Mouse (Mus musculus) layer of hippocampus, adult 8-10 months (tissue): ENCODE measurements around the gene Spg7. TPM values are rescaled to one million over a fixed set of nuclear protein-coding genes. Genes with fewer than 3 reads are reported as not detected.
"Not testable (repeated sequence)": the region's sequence is repeated elsewhere in the genome, so short reads cannot be mapped to it uniquely, and the experiment has no call there.

ENCODE experiments used
- DNase-seq, 2 experiments: peaks; one replicate each; pipeline ENCODE4 v3.0.0; 2022; ENCODE audit warnings: low spot score in 2 of 2
- total RNA-seq, 4 experiments: library from RNA; stranded (reverse); gene quantifications; 2 replicates each; pipeline ENCODE4 v1.2.4; 2022

The Spg7 gene
- total RNA-seq: 10 to 100 TPM; 51.8 to 64.2 (median 60.9) TPM

DNA sequence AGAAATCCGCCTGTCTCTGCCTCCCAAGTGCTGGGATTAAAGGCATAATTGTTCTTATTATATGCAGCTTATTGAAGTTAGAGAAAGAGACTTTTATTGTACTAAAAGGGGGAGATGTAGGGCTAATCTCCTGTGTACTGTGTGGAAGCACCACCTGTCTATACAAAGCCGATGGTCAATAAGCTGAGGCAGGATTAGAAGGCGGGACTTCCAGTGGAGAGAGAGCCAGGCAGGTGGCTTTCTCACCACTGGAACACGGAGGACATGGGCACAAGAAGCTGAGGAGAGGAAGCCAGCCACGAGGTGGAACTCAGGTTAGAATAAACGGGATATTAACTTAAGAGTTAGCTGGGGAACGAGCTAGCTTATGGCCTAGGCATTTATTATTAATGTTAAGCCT lies at the start of gene Spg7:
Gene Spg7, plus strand, starts transcription at position 222 of the 400 bp plus-strand sequence.
- no peak for DNase-seq

DNA sequence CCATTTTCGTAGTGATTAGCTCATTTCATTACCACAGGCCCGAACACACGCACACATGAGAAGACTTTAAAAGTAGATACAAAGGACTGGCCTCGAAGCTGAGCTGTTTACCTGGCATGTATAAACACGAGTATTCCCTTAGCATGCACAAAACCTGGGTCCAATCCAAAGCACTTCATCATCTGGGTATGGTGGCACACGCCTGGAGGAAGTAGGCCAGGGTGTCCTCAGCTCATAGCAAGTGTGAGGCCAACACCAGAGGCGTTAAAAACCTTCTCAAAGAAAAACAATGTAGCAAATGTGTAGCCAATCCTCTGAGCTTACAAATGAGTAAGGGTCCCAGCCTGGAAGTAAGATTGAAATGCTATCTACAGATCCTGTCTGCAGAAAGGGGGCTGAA lies 48.3 kb upstream of the Spg7 start:
- DNase-seq: no peak

DNA sequence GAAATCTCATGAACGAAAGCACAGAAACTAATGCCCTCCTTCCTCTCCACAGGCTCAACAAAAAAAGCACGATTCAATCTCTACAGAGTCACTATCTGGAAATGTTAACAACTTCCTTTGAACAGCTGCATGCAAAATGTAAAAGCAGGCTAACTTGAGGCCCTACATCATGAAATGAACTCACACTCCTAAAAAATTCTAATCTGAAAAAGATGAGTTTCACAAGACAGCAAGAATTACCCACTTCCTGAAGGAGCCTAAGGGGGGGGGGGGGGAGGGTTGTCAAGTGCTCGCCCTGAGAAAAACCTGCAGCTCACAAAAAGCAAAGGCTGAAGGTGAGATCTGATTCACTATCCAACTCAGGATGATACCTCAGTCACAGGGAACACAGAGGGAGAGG lies 47.7 kb upstream of the Spg7 start:
- DNase-seq: no peak

- no peak for DNase-seq
Measured at GRCm38 (mm10) chr8:123017143-123017542, 45.6 kb upstream of the Spg7 start.

DNA sequence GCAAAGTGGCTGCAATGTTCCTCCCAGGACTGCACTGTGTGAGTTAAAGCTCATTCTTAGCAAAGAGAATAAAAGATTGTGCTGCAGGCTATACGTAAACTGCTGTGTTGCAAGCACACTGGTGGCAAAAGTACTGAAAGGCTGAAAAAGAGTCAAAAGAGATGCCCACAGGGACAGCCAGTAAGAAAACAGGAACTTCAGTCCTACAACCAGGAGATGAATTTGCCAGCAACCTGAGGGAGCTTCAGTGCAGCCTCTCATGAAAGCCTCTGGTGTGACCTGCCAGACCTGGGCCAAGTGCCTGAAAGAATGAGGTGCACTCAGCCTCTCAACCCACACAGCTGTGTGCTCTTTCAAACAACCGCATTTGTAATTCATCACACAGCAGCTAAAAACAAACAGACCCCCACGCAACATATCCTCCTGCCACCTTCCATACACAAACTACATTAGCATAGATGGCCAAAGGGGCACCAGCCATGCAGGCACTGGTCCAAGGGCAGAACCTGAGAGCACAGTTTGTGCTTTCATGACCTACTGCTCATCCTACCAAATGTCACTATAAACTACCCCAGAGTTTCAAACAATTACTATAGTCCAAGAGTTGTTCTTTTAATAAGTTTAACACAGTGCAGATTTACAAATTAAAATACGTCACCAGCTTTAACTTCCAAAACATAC lies 44.1 kb upstream of the Spg7 start:
- no peak for DNase-seq

- no peak for DNase-seq
Measured at GRCm38 (mm10) chr8:123020084-123020483, 42.7 kb upstream of the Spg7 start.

- DNase-seq: no peak
Measured at GRCm38 (mm10) chr8:123020859-123021258, 41.9 kb upstream of the Spg7 start.

DNA sequence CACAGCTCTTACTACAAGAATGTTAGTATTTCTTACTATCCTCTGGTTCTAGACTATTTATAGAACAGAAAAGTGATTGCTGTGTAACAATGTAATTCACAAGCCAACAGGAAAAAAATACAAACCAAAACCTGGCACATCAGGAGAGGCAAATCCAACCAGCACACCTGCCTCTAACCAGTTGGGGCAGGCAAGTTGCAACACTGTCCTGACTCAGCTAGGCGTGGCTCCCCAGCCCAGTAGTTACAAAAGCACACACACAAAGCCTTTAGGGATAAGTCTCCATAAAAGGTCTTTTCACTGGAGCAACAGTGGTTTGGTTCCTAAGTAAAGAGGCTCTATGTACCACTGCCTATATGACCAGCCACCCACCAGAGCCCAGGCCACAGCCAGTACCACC lies 41.5 kb upstream of the Spg7 start:
- DNase-seq: no peak

- DNase-seq: no peak
Measured at GRCm38 (mm10) chr8:123022727-123023126, 40.0 kb upstream of the Spg7 start.

- no peak for DNase-seq
Measured at GRCm38 (mm10) chr8:123024226-123024625, 38.5 kb upstream of the Spg7 start.

DNA sequence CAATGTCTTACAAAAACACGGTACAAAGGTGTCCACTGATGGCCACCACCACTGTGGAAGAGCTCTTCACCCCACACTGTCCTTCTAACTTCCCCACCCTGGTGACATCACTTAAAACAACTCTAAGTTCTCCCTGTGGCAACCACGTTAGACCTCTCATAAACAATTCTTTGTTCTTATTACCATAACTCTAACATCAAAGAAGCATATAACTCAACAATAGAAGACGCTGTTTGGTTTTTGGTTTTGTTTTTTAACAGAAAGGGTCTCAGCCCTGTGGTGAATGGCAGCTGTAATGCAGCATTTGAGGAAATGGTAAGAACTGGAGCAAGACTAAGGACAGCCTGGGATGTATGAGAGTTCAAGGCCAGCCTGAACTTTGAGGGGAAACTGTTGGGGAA lies 36.8 kb upstream of the Spg7 start:
- no peak for DNase-seq

DNA sequence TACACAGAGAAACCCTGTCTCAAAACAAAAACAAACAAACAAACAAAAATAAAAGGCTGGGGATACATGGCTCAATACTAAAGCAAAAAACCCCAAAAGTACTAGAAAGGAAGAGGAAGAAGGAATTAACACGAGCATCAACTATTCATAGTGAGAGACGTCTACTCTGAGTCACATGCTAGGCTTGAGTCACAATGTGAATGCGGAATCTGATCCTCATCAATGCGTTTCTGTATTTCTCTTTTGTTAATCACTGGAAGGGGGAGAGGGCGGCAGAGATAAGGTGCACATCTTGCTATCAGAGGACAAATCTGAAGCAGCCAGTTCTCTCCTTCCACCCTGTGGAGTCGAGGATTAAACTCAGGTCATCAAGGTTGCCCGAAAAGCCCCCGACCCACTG lies 35.0 kb upstream of the Spg7 start:
- DNase-seq: no peak

GRCm38 (mm10) chr8:123030091-123030490 lies 32.7 kb upstream of the Spg7 start:
- not testable (repeated sequence) for DNase-seq

DNA sequence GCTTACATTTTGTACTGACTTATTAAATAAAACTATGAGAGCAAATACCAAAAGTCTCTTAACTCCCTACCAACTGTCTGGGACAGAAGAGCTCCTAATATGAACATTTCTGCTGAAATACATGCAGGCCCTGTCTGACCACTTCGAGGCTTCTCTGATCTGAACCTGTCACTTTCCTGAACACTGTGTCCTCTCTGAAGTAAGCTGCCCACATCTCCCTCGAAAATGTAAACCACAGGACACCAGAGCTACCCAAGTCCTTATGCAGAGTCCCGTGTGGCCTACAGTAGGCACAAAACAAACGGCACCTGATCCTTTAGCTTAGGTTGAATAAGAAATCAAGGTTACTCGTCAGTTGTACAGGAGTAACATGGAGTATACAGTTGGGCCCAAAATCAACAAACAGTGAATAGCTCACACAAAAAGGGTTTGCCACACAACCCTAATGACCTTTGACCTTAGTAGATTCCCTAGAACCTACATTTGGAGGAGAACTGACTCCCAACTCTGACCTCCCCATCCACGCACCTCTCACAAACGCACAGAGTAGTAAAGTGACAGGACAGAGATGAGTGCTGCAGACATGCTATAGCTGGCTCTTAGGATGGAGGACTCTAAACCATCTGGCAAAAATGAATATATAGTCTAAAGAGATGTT lies 31.3 kb upstream of the Spg7 start:
- DNase-seq: no peak

DNA sequence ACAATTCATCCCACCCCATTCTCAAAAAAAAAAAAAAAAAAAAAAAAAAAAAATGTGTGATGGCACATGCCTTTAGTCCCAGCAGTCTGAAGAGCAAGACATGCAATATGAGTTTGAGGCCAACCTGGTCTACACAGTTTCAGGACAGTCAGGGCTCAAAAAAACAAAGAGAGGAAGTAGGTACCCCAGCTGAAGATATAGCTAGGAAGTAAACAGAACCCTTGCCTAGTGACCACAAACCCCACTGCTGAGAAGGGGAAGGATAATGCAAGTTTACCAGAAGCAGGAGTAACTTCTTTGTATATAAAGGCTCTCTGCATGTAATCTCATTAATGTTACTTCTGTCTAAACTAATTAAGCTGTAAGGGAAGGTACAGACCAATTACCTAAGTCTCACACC lies 30.0 kb upstream of the Spg7 start:
- no peak for DNase-seq

- DNase-seq: no peak
Measured at GRCm38 (mm10) chr8:123033431-123033830, 29.3 kb upstream of the Spg7 start.

- no peak for DNase-seq
Measured at GRCm38 (mm10) chr8:123034171-123034570, 28.6 kb upstream of the Spg7 start.

- DNase-seq: no peak
Measured at GRCm38 (mm10) chr8:123036956-123037355, 25.8 kb upstream of the Spg7 start.

DNA sequence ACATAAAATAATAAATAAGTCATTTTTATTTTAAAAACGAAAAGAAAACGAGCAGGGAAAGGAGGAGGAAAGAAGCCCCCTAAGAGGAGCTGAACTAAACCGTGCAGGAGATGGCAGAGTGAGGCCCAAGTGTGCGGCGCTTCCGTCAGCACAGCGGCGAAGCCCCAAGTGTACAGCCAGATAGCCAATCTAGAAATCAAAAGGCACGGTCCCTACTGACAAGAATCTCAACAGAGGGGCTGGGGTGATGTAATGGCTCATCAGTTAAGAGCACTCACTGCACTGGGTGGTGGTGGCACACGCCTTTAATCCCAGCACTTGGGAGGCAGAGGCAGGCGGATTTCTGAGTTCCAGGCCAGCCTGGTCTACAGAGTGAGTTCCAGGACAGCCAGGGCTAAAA lies 25.3 kb upstream of the Spg7 start:
- no peak for DNase-seq

DNA sequence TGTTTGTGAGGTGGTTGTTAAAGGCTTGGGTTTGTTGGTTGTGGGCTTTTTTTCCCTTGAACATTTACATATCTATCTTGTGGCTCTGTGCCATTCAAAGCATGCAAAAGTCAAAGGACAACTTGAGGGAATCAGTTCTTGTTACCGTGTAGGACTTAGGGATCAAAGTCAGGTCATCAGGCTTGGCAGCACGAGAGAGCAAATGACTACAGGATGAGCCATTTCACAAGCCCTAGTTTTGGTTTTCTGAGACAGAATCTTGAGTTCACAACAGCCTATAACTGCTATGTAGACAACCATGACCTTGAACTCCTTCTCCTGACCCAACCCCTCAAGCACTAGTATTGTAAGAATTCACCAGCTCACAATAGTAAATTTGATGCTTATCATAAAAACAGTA lies 24.4 kb upstream of the Spg7 start:
- DNase-seq: no peak

GRCm38 (mm10) chr8:123039376-123040109 lies 23.2 kb upstream of the Spg7 start:
- DNase-seq: no peak

DNA sequence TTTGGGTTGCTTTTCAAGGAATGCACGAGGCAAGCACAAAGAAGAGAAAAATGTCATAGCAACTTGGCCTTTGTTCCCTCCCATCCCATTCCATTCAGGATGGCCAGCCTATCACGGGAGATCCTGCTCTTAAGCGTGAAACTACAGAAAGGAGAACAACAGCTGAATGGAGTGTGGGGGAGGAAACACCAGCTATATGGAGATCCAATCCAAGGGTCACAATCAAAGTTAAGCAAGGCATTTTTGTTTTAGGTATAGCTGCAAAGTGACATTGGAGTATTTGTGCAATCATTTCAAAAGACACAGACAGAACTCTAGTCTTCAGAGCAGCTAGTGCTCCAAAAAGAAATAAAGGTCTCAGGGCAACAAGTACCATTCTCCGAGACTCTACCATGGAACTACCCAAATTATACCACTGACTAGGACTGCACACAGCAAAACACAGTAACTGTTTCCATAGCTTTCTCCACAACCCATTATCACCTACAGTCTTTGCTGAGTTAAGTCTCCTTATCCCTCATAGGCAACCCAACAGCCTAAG lies 22.6 kb upstream of the Spg7 start:
- no peak for DNase-seq
